Mouse (Mus musculus) ES-Bruce4 (cell line): Measurements from ENCODE around the gene Ppp6r2.

ENCODE experiments used
- CTCF ChIP-seq: IDR thresholded peaks from one replicate; pipeline ENCODE4 v1.8.1; 2011; ENCODE audit warnings: low read depth, low read length
- EP300 ChIP-seq: IDR thresholded peaks from 2 replicates; pipeline ENCODE4 v1.6.1; 2011; ENCODE audit warnings: low read depth, low read length; ENCODE audit not compliant: insufficient read depth
- POLR2A ChIP-seq: IDR thresholded peaks from one replicate; pipeline ENCODE4 v1.8.1; 2011; ENCODE audit warnings: low read length; ENCODE audit not compliant: insufficient read depth

DNA sequence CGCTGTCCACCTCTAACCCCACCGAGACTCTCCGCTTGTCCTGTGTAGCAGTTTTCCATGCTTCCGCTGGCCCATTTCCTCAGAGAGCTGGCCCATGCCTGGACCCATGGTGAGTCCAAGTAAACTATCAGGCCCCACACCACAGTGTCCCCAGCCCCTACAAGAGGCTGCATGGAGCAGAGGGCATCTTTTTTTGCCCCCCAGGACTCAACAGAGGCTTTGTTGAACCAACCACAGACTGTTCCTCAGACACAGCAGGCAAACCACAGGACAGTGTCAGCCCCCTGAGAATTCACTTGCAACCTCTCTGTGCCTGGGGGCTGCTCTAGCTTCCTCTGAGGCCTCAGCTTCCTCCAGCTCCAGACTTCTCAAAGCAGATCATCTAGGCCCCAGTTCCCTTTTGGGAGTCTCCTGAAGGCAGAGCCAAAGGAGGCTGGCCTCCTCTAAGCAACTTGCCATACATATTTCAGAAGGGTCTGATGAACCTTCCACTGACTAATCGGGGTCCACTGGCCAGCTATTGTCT, 39.8 kb upstream of the Ppp6r2 start:
- TF ChIP-seq CTCF (no peak), POLR2A (no peak), EP300 (no peak)
